Comparison of ENCODE assay signal across 14 mouse cellular contexts in the genomic region with DNA sequence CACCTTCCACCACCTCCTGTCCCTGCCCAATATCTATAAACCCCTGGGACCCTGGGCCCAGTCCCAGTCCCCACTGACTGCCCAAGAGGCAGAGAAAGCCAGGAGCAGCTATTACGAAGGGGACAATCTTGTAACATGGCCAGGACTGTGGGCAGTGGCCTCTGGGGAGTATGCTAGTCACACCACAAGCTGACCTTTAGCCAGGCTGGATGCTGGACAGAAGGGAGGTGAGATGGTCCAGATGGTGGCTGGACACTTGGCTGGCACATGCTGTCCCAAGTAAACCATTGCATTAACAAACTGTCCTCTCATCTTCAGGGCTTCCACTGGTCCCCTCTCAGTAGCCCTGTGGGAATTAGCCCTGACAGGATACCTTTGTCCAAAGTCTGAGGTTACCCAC.
DNase-seq lines count a peak whose midpoint lies in the region; ATAC-seq lines count a peak whose summit lies in the region.
"Had no signal": no experiment of that assay in that cellular context is flagged by ENCODE, and none has a peak within 500 bp of the region (broad histone marks: within the 10 kb centered on the region; RNA-seq: fewer than 3 reads in every experiment).

No protein-coding gene starts in this region.

- WGBS in heart, embryonic 13.5 days: 48% methylated on average over 1 of the region's 1 CpGs

- H3K9ac ChIP-seq in heart, embryonic 13.5 days: no peak overlapping the region
- H3K9ac ChIP-seq: embryonic facial prominence, embryonic 15.5 days; forebrain, embryonic 13.5 days; liver, embryonic 14.5 days had no signal

- H3K27ac ChIP-seq in heart, embryonic 13.5 days (replicated peaks): peak overlapping the region; percentile 93
- H3K27ac ChIP-seq: embryonic facial prominence, embryonic 15.5 days; forebrain, embryonic 13.5 days; liver, embryonic 14.5 days had no signal

- H3K36me3 ChIP-seq in heart, embryonic 13.5 days: peaks cover 8% of the 10 kb centered on the region
- H3K36me3 ChIP-seq: embryonic facial prominence, embryonic 15.5 days had no signal

- no peak for ATAC-seq in heart, embryonic 13.5 days (ENCODE audit: extremely low read depth, insufficient number of reproducible peaks, low FRiP score, low TSS enrichment)
- ATAC-seq: forebrain, embryonic 13.5 days had no signal

- no peak overlapping the region for H3K4me2 ChIP-seq in heart, embryonic 13.5 days
- H3K4me2 ChIP-seq: embryonic facial prominence, embryonic 15.5 days; forebrain, embryonic 13.5 days had no signal

- peaks cover 97% of the 10 kb centered on the region for H3K4me1 ChIP-seq in heart, embryonic 13.5 days

- peak; percentile 13 to 16 for DNase-seq in cerebellum, adult 18-20 months
- DNase-seq in cerebellum, postnatal 25 days: no peak
- no peak for DNase-seq in heart, postnatal 14 days
- peak; percentile 53 for DNase-seq in 3T3-L1 (ENCODE audit: low read depth, low spot score)
- DNase-seq in kidney, adult 9 months: peak; percentile 88
- DNase-seq in layer of hippocampus, adult 18-20 months (ENCODE audit: low spot score in 2 of 2): no peak
- DNase-seq in ovary, postnatal 36 days (ENCODE audit: low spot score): no peak
- DNase-seq: layer of hippocampus, adult 9-11 months; midbrain, embryonic 14.5 days; right cerebral cortex, postnatal 4 days had no signal

- no peaks in the 10 kb centered on the region for H3K9me3 ChIP-seq in heart, embryonic 13.5 days
- H3K9me3 ChIP-seq: embryonic facial prominence, embryonic 15.5 days; forebrain, embryonic 13.5 days had no signal

- H3K4me3 ChIP-seq in heart, embryonic 13.5 days: no peak overlapping the region
- H3K4me3 ChIP-seq: embryonic facial prominence, embryonic 15.5 days; forebrain, embryonic 13.5 days had no signal

- no peaks in the 10 kb centered on the region for H3K27me3 ChIP-seq in heart, embryonic 13.5 days (replicated peaks)
- H3K27me3 ChIP-seq: embryonic facial prominence, embryonic 15.5 days; forebrain, embryonic 13.5 days had no signal

- intact Hi-C loops in heart, postnatal 14 days (cut with DNase I): no loop called here

Comparison
In these comparisons a context has a peak if more than half of its experiments do, and no peak if none do; other contexts are left out.
1. DNase-seq: peak in cerebellum, adult 18-20 months (2 of 2), 3T3-L1 (single experiment) and kidney, adult 9 months (single experiment); none in cerebellum, postnatal 25 days (0 of 2), heart, postnatal 14 days (0 of 2), layer of hippocampus, adult 18-20 months (0 of 2) and ovary, postnatal 36 days (single experiment).